Mouse (Mus musculus) retina, postnatal 1 day (tissue): ENCODE measurements around the gene Sorbs1.

ENCODE experiments used
- DNase-seq: peaks from one replicate; pipeline ENCODE4 v3.0.0-alpha.2; 2012

Sorbs1 gene

DNA sequence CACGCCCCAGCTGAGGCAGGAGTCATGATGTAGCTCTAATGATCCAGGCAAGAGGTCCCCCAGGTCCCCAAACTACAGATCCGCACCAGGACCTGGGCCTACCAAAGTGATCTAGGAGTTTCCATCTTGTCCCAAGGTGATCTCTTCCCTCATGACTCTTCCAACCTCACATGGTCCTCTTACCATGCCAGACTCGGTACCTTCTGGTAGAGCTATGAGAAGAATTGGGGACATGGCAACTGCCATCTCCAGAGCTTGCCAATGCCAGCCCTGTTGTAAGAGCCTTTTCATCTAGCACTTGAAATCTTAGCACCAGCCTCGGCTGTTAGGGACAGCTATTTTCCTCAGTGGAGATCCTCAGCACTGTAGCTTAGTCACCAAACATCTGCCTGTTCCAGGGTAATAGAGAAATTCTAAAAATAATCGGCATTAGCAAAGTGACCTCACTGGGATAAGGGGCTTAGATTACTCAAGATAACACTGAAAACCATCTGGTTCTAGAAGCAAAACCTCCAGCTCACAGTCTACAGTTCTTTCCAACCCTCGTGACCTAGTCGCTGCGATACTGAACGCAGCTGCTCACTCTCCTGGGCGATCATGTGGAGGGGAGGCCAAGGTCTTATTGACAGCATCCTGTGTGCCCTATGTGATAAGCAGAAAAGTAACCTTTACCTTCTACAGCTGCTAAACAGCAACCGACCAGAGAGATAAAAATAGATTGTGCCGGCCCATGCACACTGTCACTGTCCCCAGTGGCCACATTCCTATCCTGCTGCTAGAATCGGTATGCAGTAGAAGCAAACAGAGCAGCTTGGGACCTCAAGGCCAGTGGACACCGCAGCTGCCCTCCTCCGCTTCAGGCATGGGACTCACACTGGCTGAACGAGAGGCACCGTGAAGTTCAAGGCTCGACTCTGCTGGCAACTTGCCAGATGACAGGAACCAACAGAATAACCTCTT lies 143.4 kb downstream of the Sorbs1 start:
- DNase-seq, result peak; percentile 45

- DNase-seq, result no peak
Observed at GRCm38 (mm10) chr19:40368517-40368916, 145.1 kb downstream of the Sorbs1 start.

GRCm38 (mm10) chr19:40366163-40366941 lies 147.2 kb downstream of the Sorbs1 start:
- peak; percentile 54 for DNase-seq

DNA sequence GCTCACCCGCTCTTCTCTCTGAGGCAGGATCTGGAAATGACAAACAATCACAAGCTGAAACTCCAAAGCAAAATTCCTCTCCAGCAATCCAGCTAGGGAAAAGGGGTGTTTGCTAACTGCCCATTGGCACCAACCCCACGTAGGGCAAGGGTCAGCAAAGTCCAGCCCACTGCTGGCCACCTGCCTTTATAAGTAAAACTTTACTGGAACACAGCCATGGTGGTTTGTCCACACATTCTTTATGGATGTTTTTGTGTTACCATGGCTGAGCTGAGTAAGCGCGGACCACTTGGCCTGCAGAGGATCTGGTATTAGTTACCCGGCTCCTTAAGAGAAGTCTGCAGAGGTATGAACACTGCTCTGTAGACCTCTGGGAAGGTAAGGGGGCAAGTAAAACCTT lies 148.4 kb downstream of the Sorbs1 start:
- no peak for DNase-seq

GRCm38 (mm10) chr19:40363447-40363846 lies 150.1 kb downstream of the Sorbs1 start:
- no peak for DNase-seq

GRCm38 (mm10) chr19:40362203-40362865 lies 151.2 kb downstream of the Sorbs1 start:
- no peak for DNase-seq

GRCm38 (mm10) chr19:40359712-40360394 lies 153.7 kb downstream of the Sorbs1 start:
- DNase-seq, result no peak

- DNase-seq, result no peak
Observed at GRCm38 (mm10) chr19:40356536-40357522, 156.8 kb downstream of the Sorbs1 start.

- DNase-seq, result no peak
Observed at GRCm38 (mm10) chr19:40355075-40355474, 158.5 kb downstream of the Sorbs1 start.

DNA sequence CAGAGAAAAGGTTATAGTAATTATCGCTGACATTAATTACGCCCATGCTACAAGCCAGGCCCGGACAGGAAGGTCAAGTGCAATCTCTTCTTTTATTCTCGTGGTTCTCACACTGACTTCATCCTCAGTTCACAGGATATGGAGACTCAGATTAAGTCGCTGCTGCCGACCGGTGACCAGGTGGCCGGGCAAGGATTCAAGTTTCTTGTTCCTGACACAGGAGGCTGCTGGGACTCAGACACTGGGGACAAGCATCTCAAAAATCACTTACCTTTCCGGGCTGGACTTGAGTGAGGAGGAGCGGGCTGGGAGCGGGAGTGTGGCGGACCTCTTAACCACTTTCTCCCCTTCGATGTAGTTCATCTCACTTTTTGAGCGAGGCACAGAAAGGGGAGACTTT lies 161.6 kb downstream of the Sorbs1 start:
- DNase-seq, result no peak

DNA sequence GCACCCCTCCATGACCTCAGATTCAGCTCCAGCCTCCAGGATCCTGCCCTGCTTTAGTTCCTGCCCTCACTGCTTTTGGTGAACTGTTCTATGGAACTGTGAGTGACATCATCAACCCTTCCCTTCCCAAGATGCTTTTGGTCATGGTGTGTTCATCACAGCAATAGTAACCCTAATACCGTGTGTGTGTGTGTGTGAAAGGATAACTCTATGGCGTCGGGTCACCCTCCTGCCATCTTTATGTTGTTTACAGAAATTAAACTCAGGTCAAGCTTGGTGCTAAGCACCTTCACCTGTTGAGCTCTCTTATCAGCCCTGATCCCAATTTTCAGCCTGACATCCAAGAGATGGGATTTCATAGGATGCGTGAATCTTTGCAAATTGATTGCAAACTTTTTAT lies 162.7 kb downstream of the Sorbs1 start:
- DNase-seq, result no peak

GRCm38 (mm10) chr19:40349713-40350671 lies 163.6 kb downstream of the Sorbs1 start:
- peak; percentile 51 for DNase-seq

- no peak for DNase-seq
Observed at GRCm38 (mm10) chr19:40349281-40349680, 164.3 kb downstream of the Sorbs1 start.

- DNase-seq, result no peak
Observed at GRCm38 (mm10) chr19:40348652-40349051, 164.9 kb downstream of the Sorbs1 start.

DNA sequence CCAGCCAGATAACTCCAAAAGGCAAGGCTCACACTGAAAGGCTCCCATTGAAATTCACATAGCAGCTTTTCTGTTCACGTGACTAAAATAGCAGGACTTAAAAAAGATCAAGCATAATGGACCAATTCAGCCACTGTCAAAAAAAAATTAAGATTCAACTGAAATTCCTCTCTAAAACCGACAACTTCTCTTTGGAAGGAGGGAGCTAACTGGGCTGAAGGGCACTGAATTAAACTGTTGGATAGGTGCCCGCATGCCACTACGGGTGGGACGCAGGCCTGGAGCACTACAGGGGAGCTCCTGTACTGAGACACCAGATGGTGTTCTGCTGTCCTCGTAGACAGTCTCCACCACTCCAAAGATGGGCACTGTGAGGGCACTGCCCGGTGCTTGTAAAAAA lies 165.4 kb downstream of the Sorbs1 start:
- no peak for DNase-seq

DNA sequence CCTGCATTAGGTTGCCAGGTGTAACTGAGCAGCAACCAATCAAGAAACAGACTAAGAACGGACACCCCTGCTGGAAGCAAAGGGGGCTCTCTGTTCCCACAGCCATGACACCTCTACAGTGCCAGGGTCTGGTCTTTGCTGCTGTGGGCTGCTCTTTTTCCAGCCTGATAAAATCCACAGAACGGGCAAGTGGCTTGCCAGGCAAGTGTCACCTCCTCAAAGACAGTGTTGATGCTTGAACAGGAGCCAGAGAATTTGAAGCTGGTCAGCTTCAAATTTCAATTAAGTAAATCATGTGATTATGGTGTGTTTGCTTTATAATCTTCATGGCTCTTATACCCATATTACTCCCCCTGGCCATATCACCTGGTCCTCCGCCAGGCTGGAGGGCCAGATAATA lies 166.7 kb downstream of the Sorbs1 start:
- no peak for DNase-seq

GRCm38 (mm10) chr19:40346232-40346844 lies 167.2 kb downstream of the Sorbs1 start:
- DNase-seq, result no peak

GRCm38 (mm10) chr19:40345684-40346083 lies 167.9 kb downstream of the Sorbs1 start:
- DNase-seq, result peak; percentile 77

- peak; percentile 87 for DNase-seq
Observed at GRCm38 (mm10) chr19:40343018-40343417, 170.6 kb downstream of the Sorbs1 start.

DNA sequence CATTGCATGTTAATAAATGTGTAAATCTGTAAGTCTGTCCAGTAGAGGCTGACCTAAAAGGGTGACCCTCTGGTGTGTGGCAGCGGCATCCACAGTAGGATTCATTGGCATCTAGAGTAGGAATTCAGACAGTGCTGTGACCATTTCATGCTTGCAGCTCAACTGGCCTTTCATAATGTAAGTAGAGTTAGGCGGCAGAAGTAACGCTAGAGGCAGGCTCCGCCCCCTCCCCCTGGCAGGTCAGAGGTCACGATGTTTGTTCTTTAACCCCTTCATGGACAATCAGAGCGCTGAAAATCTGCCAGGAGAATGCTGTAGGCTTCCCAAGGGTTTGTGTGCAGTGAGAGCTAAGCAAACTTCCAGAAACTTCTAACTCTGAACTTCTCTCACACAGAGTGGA lies 172.4 kb downstream of the Sorbs1 start:
- DNase-seq, result no peak
